Mouse (Mus musculus): ENCODE measurements at regions not wholly inside any gene's neighbourhood (a gene's known extent, or its start where the extent isn't known, plus 50 kb on each side); places are given as distances from the start of the nearest gene placed in this dataset.

DNA sequence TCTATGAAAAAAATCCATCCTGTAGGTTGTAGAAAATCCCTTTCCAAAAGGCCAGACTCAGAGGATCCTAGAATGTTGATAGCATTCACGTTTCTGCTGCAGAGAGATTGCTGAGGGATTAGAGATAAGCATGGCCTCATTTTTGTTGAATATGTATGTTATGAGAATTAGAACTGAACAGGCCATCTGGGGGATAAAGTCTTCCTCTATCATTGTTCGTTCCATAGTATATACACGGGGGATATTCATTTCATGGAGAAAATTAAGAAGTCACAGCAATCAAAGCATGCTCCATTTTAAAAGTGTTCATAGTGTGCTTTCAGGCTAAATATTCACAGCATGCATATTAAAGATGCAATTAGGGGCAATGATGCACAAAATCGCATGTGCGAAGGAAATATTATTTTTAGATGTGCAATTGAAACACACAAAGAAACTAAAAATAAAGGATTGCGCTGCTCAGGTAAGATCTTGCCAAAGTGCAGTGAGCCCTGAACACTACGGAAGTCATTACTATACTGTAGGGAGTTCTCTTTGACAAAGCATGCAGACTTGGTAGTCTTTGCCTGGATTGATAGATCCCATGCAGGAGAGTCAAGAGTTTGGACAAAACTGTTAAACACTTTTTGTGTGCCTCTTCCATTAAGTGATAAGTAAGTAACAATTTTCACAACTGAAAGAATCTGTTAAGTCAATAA is 511.5 kb downstream of the Phf3 start:
- no peak for DNase-seq

DNA sequence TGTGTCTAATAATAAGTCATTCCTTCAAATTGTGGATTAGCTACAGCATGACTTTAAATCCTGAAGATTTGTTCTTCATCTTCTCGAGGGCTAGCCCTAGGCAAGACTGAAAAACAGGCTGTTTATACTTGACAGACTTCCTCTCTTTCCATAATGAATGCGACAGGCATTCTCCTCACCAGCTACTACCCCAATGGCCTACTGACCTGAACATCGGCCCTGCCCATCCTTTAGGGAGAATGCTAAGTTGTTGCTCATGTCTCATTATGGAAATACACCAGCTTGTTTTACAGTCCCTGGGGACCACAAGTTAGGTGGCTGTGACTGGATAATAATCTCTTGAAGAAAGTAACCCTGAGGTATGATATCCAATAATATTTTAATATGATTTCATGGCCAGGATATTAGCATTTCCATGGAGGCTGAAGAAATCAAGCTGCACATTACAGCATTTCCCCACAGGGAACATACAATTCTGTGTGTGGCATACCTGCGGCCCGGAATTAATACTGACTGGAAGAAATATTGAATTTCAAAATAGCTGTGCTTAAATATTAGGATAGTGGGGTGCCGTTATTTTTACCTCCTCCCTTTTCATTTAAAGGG is 553.0 kb downstream of the Phf3 start:
- DNase-seq: no peak

DNA sequence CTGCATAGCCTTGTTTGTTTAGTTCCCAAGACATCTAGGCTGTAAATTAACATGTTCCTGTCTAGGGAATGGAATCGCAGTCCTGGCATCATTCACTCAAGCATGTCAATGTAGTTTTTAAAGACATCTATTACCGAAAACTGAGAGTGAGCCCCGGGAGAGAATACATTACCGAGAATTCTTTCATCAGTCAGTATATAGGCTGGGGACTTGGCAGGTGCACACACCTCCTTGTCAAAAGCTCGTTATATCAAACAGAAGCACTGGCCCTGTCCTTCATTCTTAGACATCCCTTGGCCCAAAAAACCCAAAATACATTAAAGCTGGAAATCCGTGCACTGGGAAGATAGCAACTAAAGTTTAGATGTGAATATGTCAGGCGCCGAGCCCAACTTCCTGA is 555.5 kb downstream of the Phf3 start:
- DNase-seq: no peak

DNA sequence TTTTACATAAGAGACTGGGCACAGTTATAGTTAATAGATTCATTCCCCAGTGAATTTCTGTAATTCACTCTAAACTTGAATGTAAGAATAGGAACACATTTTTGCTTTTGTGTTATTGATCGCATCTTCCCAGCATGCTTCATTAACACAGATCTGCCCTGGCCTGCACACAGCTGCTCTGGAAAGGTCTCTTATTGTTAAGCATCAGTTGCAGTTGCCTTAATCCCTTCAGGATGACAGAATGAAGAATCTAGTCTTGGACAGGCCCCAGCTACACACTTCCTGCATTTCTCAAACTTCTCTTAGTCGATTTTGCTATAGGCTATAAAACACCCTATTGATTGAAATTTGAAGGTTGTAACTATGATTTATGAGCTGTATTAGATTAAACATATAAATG is 584.6 kb downstream of the Phf3 start:
- DNase-seq: no peak

DNA sequence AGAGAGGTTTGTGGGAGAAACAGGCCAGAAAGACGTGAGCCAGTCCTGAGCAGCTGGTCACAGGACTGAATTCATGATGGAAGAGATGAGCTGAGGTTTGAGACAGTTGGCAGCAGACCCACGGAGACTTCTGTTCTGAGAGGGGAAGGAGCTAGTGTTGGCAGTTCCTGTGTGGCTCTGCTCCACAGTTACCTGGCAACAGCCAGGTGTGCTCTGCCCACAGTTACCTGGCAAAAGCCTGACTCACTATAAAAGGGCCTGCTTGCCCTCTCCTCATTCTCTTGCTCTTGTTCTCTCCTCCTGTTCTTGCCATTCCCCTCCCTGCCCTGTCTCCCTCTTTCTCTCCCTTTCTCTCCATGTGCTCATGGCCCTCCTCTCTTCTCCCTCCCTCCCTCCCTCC is 611.3 kb downstream of the Phf3 start:
- DNase-seq: no peak

DNA sequence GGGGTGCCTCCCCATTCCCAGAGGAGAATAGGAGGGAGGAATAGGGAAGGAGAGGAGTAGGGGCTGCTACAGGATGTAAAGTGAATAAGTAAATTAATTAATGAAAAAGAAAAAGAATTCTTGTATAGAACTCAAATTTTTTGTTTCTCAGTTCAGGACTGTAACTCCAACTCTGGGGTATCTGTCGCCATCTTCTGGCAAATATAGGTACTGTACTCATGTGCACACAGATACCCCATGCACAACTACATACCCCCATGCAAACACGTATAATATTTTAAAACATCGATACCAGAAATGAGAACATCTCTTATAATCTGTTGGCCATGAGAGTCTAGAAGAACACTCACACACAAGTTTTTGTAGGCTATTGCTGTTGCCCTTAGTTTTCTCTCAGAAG is 614.2 kb downstream of the Phf3 start:
- DNase-seq: peak; percentile 5

DNA sequence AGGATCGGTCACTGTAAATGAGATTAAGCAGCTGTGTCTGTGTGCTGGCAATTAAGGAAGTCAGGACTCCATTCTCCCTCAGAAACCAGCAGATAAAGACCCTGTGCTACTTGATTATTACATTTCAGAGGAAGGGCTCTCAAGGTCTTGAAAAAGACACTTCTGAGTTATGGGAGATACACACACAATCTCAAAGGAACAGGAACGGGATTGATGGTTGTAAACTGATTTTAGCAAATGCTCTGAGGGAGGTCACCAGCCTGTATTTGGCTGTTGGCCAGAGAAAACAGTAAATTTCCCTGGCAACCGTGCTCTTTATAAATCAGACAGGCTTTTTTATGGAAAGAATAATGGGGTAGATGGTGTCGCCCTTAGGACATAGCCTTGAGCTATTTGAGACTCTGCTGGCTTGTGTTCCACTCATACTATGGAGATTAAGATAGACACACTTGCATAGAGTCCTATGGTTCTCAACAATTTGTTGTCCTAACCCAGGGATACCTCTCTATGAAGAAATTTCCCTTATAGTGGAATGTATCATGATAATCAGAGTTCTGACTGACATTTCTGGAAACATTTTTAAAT is 656.9 kb downstream of the Phf3 start:
- no peak for DNase-seq

DNA sequence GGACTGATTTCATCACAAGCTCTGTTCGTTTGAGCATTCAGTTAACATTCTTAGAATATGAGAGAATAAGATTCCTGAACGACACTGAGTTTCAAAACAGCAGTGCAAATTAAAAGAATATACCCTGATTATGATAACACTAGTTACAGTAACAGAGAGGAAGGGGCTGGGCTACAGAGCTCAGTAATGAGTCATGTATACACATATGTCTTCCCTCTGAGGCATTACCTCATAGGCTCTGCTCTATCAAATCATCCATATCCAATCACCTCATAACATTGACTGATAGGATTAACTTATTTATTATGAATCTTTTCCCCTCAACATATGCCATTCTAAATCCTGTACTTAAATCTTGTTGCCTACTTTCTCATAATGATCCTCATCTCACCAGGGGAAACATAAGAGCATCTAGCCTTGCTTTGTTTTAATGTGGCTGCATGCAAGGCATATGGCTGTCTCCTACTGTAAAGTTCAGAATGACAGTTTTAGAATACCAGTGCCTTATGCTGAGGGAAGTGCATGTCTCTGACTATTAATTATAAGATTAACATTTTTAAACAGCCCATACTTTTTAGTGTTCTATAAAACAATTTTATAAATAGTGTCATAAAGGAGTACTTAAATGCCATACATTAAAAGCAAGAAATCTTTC is 669.0 kb downstream of the Phf3 start:
- no peak for DNase-seq

DNA sequence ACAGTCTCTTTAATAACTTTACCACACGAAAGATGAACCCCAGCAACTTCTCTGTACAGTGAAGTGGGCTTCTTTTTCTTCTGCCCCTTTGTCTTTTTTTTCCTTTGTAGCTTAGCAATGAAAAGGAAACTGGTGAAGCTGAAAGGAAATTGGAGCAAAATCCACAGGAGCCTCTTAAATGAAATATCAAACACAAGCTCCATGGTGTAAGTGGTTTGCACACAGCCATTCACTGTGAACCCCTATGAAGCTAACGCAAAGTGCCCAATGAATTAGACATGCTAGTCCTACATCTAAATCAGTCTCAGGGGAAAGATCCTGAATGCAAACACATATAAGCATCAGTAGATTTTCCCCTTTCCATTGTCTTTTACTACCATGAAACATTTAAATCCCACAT is 697.5 kb downstream of the Phf3 start:
- DNase-seq: no peak

DNA sequence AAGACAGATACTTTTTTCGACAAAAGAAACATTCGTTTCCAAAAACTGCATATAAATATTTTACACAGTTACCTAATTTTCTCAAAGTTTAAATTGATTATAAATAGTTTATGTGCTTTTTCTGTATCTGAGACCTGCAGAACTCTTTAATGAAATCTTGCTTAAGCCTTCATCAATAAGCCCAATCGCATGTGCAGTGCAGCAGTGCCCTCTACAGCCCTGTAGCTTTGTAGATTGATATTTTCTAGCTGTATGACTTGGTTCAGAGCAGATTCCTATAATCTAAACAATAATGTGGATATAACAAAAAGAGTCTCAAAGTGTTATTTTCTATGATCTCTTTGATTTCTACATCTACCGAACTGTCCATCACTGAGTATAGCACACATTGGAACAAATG is 728.7 kb downstream of the Phf3 start:
- DNase-seq: peak; percentile 69

DNA sequence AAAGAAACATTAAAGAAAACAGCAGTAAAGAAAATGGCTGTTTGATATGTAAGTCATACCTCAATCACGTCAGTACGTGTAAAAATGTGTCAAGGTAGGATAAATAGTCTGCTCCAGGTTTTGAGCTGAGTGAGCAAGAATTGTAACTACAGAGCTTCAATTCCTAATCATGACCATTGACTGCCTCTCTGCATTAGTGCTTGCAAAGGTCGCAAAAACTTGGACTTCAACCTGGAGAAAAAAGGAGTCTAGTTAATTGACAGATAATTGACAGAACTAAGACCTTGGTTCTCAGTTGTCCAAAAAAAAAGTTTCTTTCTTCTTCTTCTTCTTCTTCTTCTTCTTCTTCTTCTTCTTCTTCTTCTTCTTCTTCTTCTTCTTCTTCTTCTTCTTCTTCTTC is 759.5 kb downstream of the Phf3 start:
- DNase-seq: no peak

All from right cerebral cortex, postnatal 4 days (tissue).